Mouse (Mus musculus): ENCODE results near the gene Gm47995. TPM values are rescaled to one million over a fixed set of nuclear protein-coding genes. Genes with fewer than 3 reads are reported as not detected.

Gm47995 gene
- total and polyA plus RNA-seq, 3 experiments, result not detected

DNA sequence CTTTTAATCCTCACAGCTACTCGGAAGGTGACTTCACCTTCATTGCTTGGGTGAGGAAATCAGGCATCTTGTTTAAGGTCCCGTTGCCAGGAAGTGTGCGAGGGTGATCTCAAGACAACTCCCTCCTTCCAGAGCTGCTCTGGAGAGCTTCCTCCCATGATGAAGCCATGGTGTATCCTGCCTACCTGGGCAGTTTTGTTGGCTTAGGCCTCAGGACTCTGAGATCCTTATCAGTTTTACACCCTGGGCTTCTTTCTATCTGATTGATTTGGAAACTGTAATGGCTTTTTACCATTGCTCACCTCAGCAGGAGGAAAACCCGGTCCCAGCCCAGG is 20.3 kb upstream of the Gm47995 start:
- Histone ChIP-seq H3K9me3 (replicated peaks; ENCODE audit: low read length) (no peaks in the 10 kb centered on the region), H3K9ac (ENCODE audit: insufficient read depth, low read depth) (peak overlapping the region; percentile 10), H3K36me3 (replicated peaks in 1 of 2; ENCODE audit: control insufficient read depth in 1 of 2, insufficient read depth in 1 of 2, low read length in 1 of 2) (no peaks in the 10 kb centered on the region), H3K79me2 (replicated peaks; ENCODE audit: control insufficient read depth, extremely low read depth, insufficient read depth, poor library complexity, severe bottlenecking) (no peaks in the 10 kb centered on the region), H3K4me1 (ENCODE audit: control insufficient read depth in 1 of 2, insufficient read depth in 2 of 2) (peaks cover 0 to 26% of the 10 kb centered on the region in 2 experiments; a peak in 3 of 4 replicates), H3K27me3 (replicated peaks) (no peaks in the 10 kb centered on the region), H3K27ac (ENCODE audit: insufficient read depth, low read depth) (no peak overlapping the region), H3K4me3 (replicated peaks in 1 of 3; ENCODE audit: low read depth in 2 of 3, low read length in 2 of 3, poor library complexity in 1 of 3) (peak overlapping the region; percentile 21 to 41 (median 37)), H3K4me2 (ENCODE audit: insufficient read depth, low read depth, poor library complexity, severe bottlenecking) (peak overlapping the region; percentile 53)
- no peak for DNase-seq (ENCODE audit: extremely low read depth)
- TF ChIP-seq CHD1 (IDR thresholded peaks at IDR 0.05; ENCODE audit: low read depth, low read length), result 0 out of 2 replicates have a peak, but pooled peaks have one; percentile 51
- 0 out of 2 replicates have a peak, but pooled peaks have one; percentile 34 for TF ChIP-seq KAT2A (IDR thresholded peaks at IDR 0.05; ENCODE audit: insufficient replicate concordance, low read length)
- peak; percentile 50; the same call in 1 of the 2 replicates for TF ChIP-seq CHD2 (IDR thresholded peaks at IDR 0.05; ENCODE audit: low read length)
- TF ChIP-seq RCOR1 (conservative IDR thresholded peaks at IDR 0.05; ENCODE audit: low read depth, low read length), result peak; percentile 9
- TF ChIP-seq POLR2AphosphoS2 (IDR thresholded peaks at IDR 0.05; ENCODE audit: low read depth, low read length), result no peak
- TF ChIP-seq SMC3 (IDR thresholded peaks at IDR 0.05; ENCODE audit: low read depth, low read length), result no peak
- 0 out of 2 replicates have a peak, but pooled peaks have one; percentile 7 for TF ChIP-seq MAZ (IDR thresholded peaks at IDR 0.05; ENCODE audit: low read depth, low read length)
- peak; percentile 43; the same call in 1 of the 2 replicates for TF ChIP-seq ELF1 (IDR thresholded peaks at IDR 0.05; ENCODE audit: low read depth, low read length)
- TF ChIP-seq MYC (IDR thresholded peaks at IDR 0.05; ENCODE audit: low read depth, low read length), result 0 out of 2 replicates have a peak, but pooled peaks have one; percentile 40
- dilution Hi-C loops (cut with MboI; ENCODE audit: extremely low pct_ligation_motif_present, extremely low pct_unique_long_range_greater_than_20kb, low sequenced_read_pairs), result no loop called here
- in situ Hi-C loops (cut with MboI; ENCODE audit: low pct_ligation_motif_present, low pct_unique_long_range_greater_than_20kb, low sequenced_read_pairs), result no loop called here

GRCm38 (mm10) chr1:151178505-151179083 is 19.7 kb upstream of the Gm47995 start:
- H3K4me1 ChIP-seq (ENCODE audit: control insufficient read depth in 1 of 2, insufficient read depth in 2 of 2), result peaks cover 0 to 26% of the 10 kb centered on the region in 2 experiments; a peak in 3 of 4 replicates
- no peak for DNase-seq (ENCODE audit: extremely low read depth)
- no peak overlapping the region for H3K4me3 ChIP-seq (replicated peaks in 1 of 3; ENCODE audit: low read depth in 2 of 3, low read length in 2 of 3, poor library complexity in 1 of 3)
- TF ChIP-seq TCF12 (IDR thresholded peaks at IDR 0.05; ENCODE audit: low read depth, low read length) (no peak), ZMIZ1 (IDR thresholded peaks at IDR 0.05; ENCODE audit: low read depth, low read length) (no peak), E2F4 (IDR thresholded peaks at IDR 0.05; ENCODE audit: insufficient replicate concordance, low read depth, low read length) (no peak), CHD2 (IDR thresholded peaks at IDR 0.05; ENCODE audit: low read length) (no peak), MEF2A (IDR thresholded peaks at IDR 0.05; ENCODE audit: borderline replicate concordance, low read depth, low read length) (no peak), POLR2A (IDR thresholded peaks at IDR 0.05; ENCODE audit: low read depth, low read length) (no peak), CTCF (conservative IDR thresholded peaks at IDR 0.05 in 1 of 2, IDR thresholded peaks at IDR 0.05 in 1 of 2; ENCODE audit: low read depth in 2 of 2, low read length in 2 of 2) (no peak), USF1 (IDR thresholded peaks at IDR 0.05; ENCODE audit: low read depth, low read length) (no peak), POLR2AphosphoS2 (IDR thresholded peaks at IDR 0.05; ENCODE audit: low read depth, low read length) (no peak), IRF4 (IDR thresholded peaks at IDR 0.05; ENCODE audit: low read depth, low read length) (no peak), GABPA (IDR thresholded peaks at IDR 0.05; ENCODE audit: insufficient replicate concordance, low read depth, low read length) (no peak), UBTF (IDR thresholded peaks at IDR 0.05; ENCODE audit: low read depth, low read length) (no peak)
- H3K27ac ChIP-seq (ENCODE audit: insufficient read depth, low read depth), result no peak overlapping the region
- in situ Hi-C loops (cut with MboI; ENCODE audit: low pct_ligation_motif_present, low pct_unique_long_range_greater_than_20kb, low sequenced_read_pairs), result no loop called here
- H3K36me3 ChIP-seq (replicated peaks in 1 of 2; ENCODE audit: control insufficient read depth in 1 of 2, insufficient read depth in 1 of 2, low read length in 1 of 2), result no peaks in the 10 kb centered on the region
- H3K9me3 ChIP-seq (replicated peaks; ENCODE audit: low read length), result no peaks in the 10 kb centered on the region
- H3K79me2 ChIP-seq (replicated peaks; ENCODE audit: control insufficient read depth, extremely low read depth, insufficient read depth, poor library complexity, severe bottlenecking), result no peaks in the 10 kb centered on the region
- H3K27me3 ChIP-seq (replicated peaks), result no peaks in the 10 kb centered on the region
- H3K9ac ChIP-seq (ENCODE audit: insufficient read depth, low read depth), result no peak overlapping the region
- dilution Hi-C loops (cut with MboI; ENCODE audit: extremely low pct_ligation_motif_present, extremely low pct_unique_long_range_greater_than_20kb, low sequenced_read_pairs), result no loop called here
- H3K4me2 ChIP-seq (ENCODE audit: insufficient read depth, low read depth, poor library complexity, severe bottlenecking), result no peak overlapping the region

All from CH12.LX (cell line).